Mouse (Mus musculus) frontal cortex, adult (tissue): ENCODE data around the gene Spint2.
"Not testable (repeated sequence)": the region's sequence is repeated elsewhere in the genome, so short reads cannot be mapped to it uniquely, and the experiment has no call there.

Experiments
- ATAC-seq: cut with Nextera tagmentation; 2 replicates; pipeline ENCODE4 v1.9.2; 2017; ENCODE audit warnings: mild to moderate bottlenecking, moderate library complexity, mixed read lengths; ENCODE audit not compliant: low TSS enrichment

The Spint2 gene

GRCm38 (mm10) chr7:29211013-29211412 lies 70.7 kb downstream of the Spint2 start:
- ATAC-seq = not testable (repeated sequence)
